Mouse (Mus musculus) adrenal gland, adult (tissue): ENCODE measurements around the gene Nek5.

Source experiments
- DNase-seq, 2 experiments: peaks; one replicate each; pipeline ENCODE4 v3.0.0; 2022 to 2023; ENCODE audit warnings: low spot score in 1 of 2; ENCODE audit not compliant: inconsistent age in 2 of 2

Nek5 gene

GRCm38 (mm10) chr8:22025241-22025640 lies 99.6 kb downstream of the Nek5 start:
- no peak for DNase-seq
